In genomic region chr5:33352273-33352645, GRCm38 (mm10) we compare ENCODE assay signal across 18 mouse cellular contexts. TPM values are rescaled to one million over a fixed set of nuclear protein-coding genes. Genes with fewer than 3 reads are reported as not detected.
DNase-seq lines count a peak whose midpoint lies in the region; ATAC-seq and TF ChIP-seq lines count a peak whose summit lies in the region.
"Had no signal": no experiment of that assay in that cellular context is flagged by ENCODE, and none has a peak within 500 bp of the region (broad histone marks: within the 10 kb centered on the region; RNA-seq: fewer than 3 reads in every experiment).

No protein-coding gene starts in this region.

- no peak for DNase-seq in liver
- peak; percentile 62 for DNase-seq in NIH3T3 (ENCODE audit: low read depth)
- no peak for DNase-seq in limb, embryonic 10.5 days (ENCODE audit: low spot score)
- DNase-seq in left cerebral cortex, postnatal 36 days (ENCODE audit: low spot score in 2 of 2): no peak
- DNase-seq in neural tube, embryonic 10.5 days (ENCODE audit: extremely low spot score, low spot score): no peak
- DNase-seq in right cerebral cortex, postnatal 25 days: no peak
- DNase-seq: cerebellum, adult 9-10 months; gastrocnemius, adult 2 months; kidney, adult 11 months; lung, postnatal 4 days; right cerebral cortex, postnatal 4 days; thymus, adult 2 months had no signal

- H3K4me1 ChIP-seq in liver, embryonic 12.5 days: peaks cover 49% of the 10 kb centered on the region
- peaks cover 37% of the 10 kb centered on the region for H3K4me1 ChIP-seq in limb, embryonic 10.5 days

- no peaks in the 10 kb centered on the region for H3K36me3 ChIP-seq in liver, embryonic 12.5 days
- 0 out of 2 replicates have a peak, but pooled peaks cover 4% of the 10 kb centered on the region for H3K36me3 ChIP-seq in limb, embryonic 10.5 days
- H3K36me3 ChIP-seq in myocyte (ENCODE audit: control insufficient read depth, insufficient read depth): no peaks in the 10 kb centered on the region
- H3K36me3 ChIP-seq: heart, embryonic 10.5 days; hindbrain, embryonic 12.5 days; limb, embryonic 13.5 days had no signal

- 0 out of 2 replicates have a peak overlapping the region, but pooled peaks have one; percentile 4 for H3K4me2 ChIP-seq in liver, embryonic 12.5 days
- H3K4me2 ChIP-seq in myocyte (ENCODE audit: low read depth): peak overlapping the region; percentile 51
- H3K4me2 ChIP-seq: forebrain, embryonic 13.5 days; hindbrain, embryonic 12.5 days; limb, embryonic 13.5 days had no signal

- intact Hi-C loops in left cerebral cortex, postnatal 36 days (cut with DNase I): no loop called here

- H3K9ac ChIP-seq in liver, embryonic 12.5 days: no peak overlapping the region
- H3K9ac ChIP-seq: forebrain, embryonic 13.5 days; hindbrain, embryonic 12.5 days; limb, embryonic 13.5 days had no signal

- H3K27ac ChIP-seq in liver, embryonic 12.5 days: no peak overlapping the region
- H3K27ac ChIP-seq in limb, embryonic 10.5 days: peak overlapping the region; percentile 73; the same call in 1 of the 2 replicates
- H3K27ac ChIP-seq: forebrain, embryonic 13.5 days; heart, embryonic 10.5 days; hindbrain, embryonic 12.5 days; limb, embryonic 13.5 days had no signal

- H3K79me2 ChIP-seq in myocyte (ENCODE audit: control insufficient read depth, insufficient read depth): peaks cover 99% of the 10 kb centered on the region

- no peak overlapping the region for H3K4me3 ChIP-seq in liver, embryonic 12.5 days
- no peak overlapping the region for H3K4me3 ChIP-seq in limb, embryonic 10.5 days
- H3K4me3 ChIP-seq in myocyte: no peak overlapping the region
- H3K4me3 ChIP-seq: forebrain, embryonic 13.5 days; gastrocnemius, adult 2 months; heart, embryonic 10.5 days; hindbrain, embryonic 12.5 days; limb, embryonic 13.5 days had no signal

- TF ChIP-seq POLR2A in myocyte (IDR thresholded peaks at IDR 0.05; ENCODE audit: insufficient read length, low read depth): no peak

- no peaks in the 10 kb centered on the region for H3K27me3 ChIP-seq in liver, embryonic 12.5 days (replicated peaks)
- no peaks in the 10 kb centered on the region for H3K27me3 ChIP-seq in limb, embryonic 10.5 days (ENCODE audit: low read depth, poor library complexity, severe bottlenecking)
- no peaks in the 10 kb centered on the region for H3K27me3 ChIP-seq in myocyte (ENCODE audit: control insufficient read depth, insufficient read depth, insufficient read length)
- H3K27me3 ChIP-seq: forebrain, embryonic 13.5 days; hindbrain, embryonic 12.5 days; limb, embryonic 13.5 days had no signal

- H3K9me3 ChIP-seq in liver, embryonic 12.5 days (replicated peaks): no peaks in the 10 kb centered on the region
- no peaks in the 10 kb centered on the region for H3K9me3 ChIP-seq in limb, embryonic 10.5 days (replicated peaks)
- H3K9me3 ChIP-seq: forebrain, embryonic 13.5 days; heart, embryonic 10.5 days; hindbrain, embryonic 12.5 days; limb, embryonic 13.5 days had no signal

- no peak for ATAC-seq in liver, embryonic 12.5 days
- ATAC-seq: forebrain, embryonic 13.5 days had no signal

- 58% methylated on average over 8 of the region's 8 CpGs for WGBS in liver, embryonic 12.5 days (ENCODE audit: insufficient replicate concordance)
- 90% methylated on average over 8 of the region's 8 CpGs for WGBS in limb, embryonic 10.5 days

- H3ac ChIP-seq in myocyte (ENCODE audit: control insufficient read depth, insufficient read length): no peak overlapping the region

TF ChIP-seq in myocyte, 11 proteins besides CTCF, POLR2A, EP300 and RAD21:
- TF ChIP-seq USF1 (IDR thresholded peaks at IDR 0.05; ENCODE audit: low read depth) (no peak), TCF3 (IDR thresholded peaks at IDR 0.05; ENCODE audit: insufficient read length, low read depth) (no peak), MAX (IDR thresholded peaks at IDR 0.05; ENCODE audit: low read depth) (no peak), CEBPB (IDR thresholded peaks at IDR 0.05; ENCODE audit: insufficient read depth, poor library complexity, severe bottlenecking) (no peak), POLR2AphosphoS2 (IDR thresholded peaks at IDR 0.05; ENCODE audit: insufficient read length, low read depth) (no peak), MYOD1 (IDR thresholded peaks at IDR 0.05; ENCODE audit: control insufficient read depth in 1 of 3, insufficient read length in 2 of 3, low read depth in 2 of 3) (no peak), SRF (IDR thresholded peaks at IDR 0.05; ENCODE audit: control insufficient read depth, insufficient read length, low read depth) (no peak), TCF12 (IDR thresholded peaks at IDR 0.05; ENCODE audit: insufficient read depth, poor library complexity, severe bottlenecking) (no peak), E2F4 (IDR thresholded peaks at IDR 0.05; ENCODE audit: insufficient read depth) (no peak), REST (IDR thresholded peaks at IDR 0.05; ENCODE audit: insufficient read depth, insufficient read length) (no peak), MYOG (IDR thresholded peaks at IDR 0.05; ENCODE audit: control insufficient read depth in 1 of 3, insufficient read depth in 1 of 3, insufficient read length in 2 of 3, low read depth in 2 of 3) (no peak)

RNA-seq across cellular contexts. Expression of gene Maea, which starts 16.9 kb away (rescaled TPM):
- polyA plus RNA-seq in liver, embryonic 12.5 days (2016; fragmentation: Nextera tagmentation; extraction: Ambion mirVana): 64.2 and 67.7 TPM in 2 replicates
- polyA plus RNA-seq in limb, embryonic 10.5 days (2016; fragmentation: Nextera tagmentation; extraction: Ambion mirVana): 161 and 162 TPM in 2 replicates
- 114 TPM for polyA plus RNA-seq in myocyte (2012; fragmentation: generic; extraction: Trizol)
- total RNA-seq in left cerebral cortex, postnatal 36 days (2021): 10 to 100 TPM; 91.2 to 97.2 TPM

RNA-seq across cellular contexts. Expression of gene Uvssa, which starts 26.1 kb away (rescaled TPM):
- polyA plus RNA-seq in liver, embryonic 12.5 days (2016; fragmentation: Nextera tagmentation; extraction: Ambion mirVana): 3.5 and 3.6 TPM in 2 replicates
- 6.0 and 8.6 TPM in 2 replicates for polyA plus RNA-seq in limb, embryonic 10.5 days (2016; fragmentation: Nextera tagmentation; extraction: Ambion mirVana)
- 1.6 TPM for polyA plus RNA-seq in myocyte (2012; fragmentation: generic; extraction: Trizol)
- total RNA-seq in left cerebral cortex, postnatal 36 days (2021): 1 to 10 TPM; 5.6 to 7.2 TPM
